Mouse (Mus musculus): Measurements from ENCODE around the gene Il2rg. TPM values are rescaled to one million over a fixed set of nuclear protein-coding genes. Genes with fewer than 3 reads are reported as not detected.

Il2rg gene
- polyA plus RNA-seq, 1 experiment, result 0.84 TPM

DNA sequence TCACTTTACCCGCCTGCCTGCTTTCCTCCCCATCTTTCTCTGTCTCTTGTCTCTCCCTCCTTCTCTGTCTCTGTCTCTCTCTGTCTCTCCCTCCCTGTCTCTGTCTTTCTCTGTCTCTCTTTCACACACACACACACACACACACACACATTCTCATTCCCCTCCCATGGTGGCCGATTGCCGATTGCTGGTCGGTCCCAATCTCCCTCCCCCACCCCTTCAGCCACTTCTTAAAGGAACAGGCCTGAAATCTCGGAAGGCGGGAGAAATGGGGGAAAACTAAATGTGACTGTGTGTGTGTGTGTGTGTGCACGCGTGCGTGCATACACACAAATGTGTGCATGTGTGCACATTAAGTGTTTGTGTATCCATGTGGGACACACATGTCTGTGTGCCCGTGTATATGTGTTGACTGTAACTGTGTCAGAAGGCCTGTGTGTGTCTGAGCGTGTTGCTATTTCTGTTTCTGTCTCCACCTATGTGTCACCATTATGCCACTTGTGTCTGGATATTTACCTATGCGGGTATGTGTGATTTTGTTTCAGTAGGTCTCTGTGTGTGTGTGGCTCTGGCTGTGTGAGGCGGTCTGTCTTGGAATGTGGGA lies 32.5 kb upstream of the Il2rg start:
- no peak overlapping the region for H3K9ac ChIP-seq (ENCODE audit: low read depth, poor library complexity, severe bottlenecking)
- H3K36me3 ChIP-seq (ENCODE audit: control insufficient read depth, insufficient read depth, low read length, poor library complexity, severe bottlenecking), result no peaks in the 10 kb centered on the region; the same call in none of the 2 replicates
- H3K27me3 ChIP-seq (ENCODE audit: control insufficient read depth, insufficient read depth, low read length, poor library complexity, severe bottlenecking), result no peaks in the 10 kb centered on the region
- H3K4me3 ChIP-seq (ENCODE audit: low read depth, low read length), result peak overlapping the region; percentile 23; the same call in 1 of the 2 replicates
- no peak overlapping the region for H3K27ac ChIP-seq (ENCODE audit: insufficient read depth, low read length)
- TF ChIP-seq EP300 (IDR thresholded peaks at IDR 0.05; ENCODE audit: insufficient read depth, low read depth, low read length) (no peak), POLR2A (IDR thresholded peaks at IDR 0.05; ENCODE audit: insufficient read depth, low read length) (no peak), CTCF (IDR thresholded peaks at IDR 0.05; ENCODE audit: low read depth, low read length) (no peak)
- peaks cover 4% of the 10 kb centered on the region for H3K4me1 ChIP-seq (ENCODE audit: control insufficient read depth, insufficient read depth, low read length)
- no peaks in the 10 kb centered on the region for H3K9me3 ChIP-seq (replicated peaks; ENCODE audit: control insufficient read depth, insufficient read depth, low read length, poor library complexity, severe bottlenecking)

DNA sequence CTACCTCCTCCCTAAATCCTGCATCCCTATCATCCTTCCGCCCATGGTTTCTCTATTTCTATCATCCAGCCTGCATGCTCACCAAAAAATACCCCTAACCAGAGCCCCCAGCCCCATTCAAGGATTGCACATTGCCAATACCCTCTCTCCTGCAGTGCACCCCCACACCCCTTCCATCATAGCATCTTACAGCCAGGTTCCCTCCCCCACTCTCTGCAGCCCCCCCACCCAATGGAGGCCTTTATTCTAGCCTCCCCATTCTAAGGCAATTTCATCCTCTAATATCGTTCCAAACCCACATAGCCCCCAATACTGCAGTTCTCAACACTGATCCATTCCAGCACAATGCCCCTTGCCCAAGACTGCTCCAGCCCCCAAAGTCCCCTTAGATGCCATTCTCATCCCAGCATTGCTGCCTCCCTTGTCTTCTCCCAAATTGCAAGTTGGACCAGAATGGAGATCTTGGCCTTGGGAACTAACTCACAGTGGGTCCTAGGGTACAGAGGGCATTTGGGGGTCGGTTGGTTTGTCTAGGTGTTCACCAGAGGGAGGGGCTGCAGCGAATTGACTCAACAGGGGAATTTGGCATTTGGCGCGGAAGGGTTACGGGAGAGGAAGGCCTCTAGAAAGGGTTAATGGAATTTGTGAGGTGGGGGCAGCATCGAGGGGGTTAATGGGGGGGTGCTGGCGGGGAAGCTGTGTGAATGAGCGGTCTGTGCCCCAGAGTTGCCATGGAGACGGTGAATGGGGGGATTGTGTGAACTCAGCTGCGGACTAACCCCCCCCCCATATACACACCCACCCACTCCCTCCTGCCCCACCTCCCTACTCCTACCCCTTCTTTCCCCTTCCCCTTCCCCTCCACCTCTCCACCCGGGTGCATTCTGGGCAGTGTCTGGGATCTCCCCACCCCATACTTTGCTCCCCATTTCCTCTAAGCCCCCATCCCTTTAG lies 31.7 kb upstream of the Il2rg start:
- Histone ChIP-seq H3K4me3 (ENCODE audit: low read depth, low read length) (peak overlapping the region; percentile 17; the same call in 1 of the 2 replicates), H3K4me1 (ENCODE audit: control insufficient read depth, insufficient read depth, low read length) (peaks cover 4% of the 10 kb centered on the region), H3K9ac (ENCODE audit: low read depth, poor library complexity, severe bottlenecking) (no peak overlapping the region), H3K36me3 (ENCODE audit: control insufficient read depth, insufficient read depth, low read length, poor library complexity, severe bottlenecking) (no peaks in the 10 kb centered on the region; the same call in none of the 2 replicates), H3K9me3 (replicated peaks; ENCODE audit: control insufficient read depth, insufficient read depth, low read length, poor library complexity, severe bottlenecking) (no peaks in the 10 kb centered on the region), H3K27ac (ENCODE audit: insufficient read depth, low read length) (no peak overlapping the region), H3K27me3 (ENCODE audit: control insufficient read depth, insufficient read depth, low read length, poor library complexity, severe bottlenecking) (no peaks in the 10 kb centered on the region)
- no peak for TF ChIP-seq CTCF (IDR thresholded peaks at IDR 0.05; ENCODE audit: low read depth, low read length)
- TF ChIP-seq POLR2A (IDR thresholded peaks at IDR 0.05; ENCODE audit: insufficient read depth, low read length), result no peak
- TF ChIP-seq EP300 (IDR thresholded peaks at IDR 0.05; ENCODE audit: insufficient read depth, low read depth, low read length), result no peak

DNA sequence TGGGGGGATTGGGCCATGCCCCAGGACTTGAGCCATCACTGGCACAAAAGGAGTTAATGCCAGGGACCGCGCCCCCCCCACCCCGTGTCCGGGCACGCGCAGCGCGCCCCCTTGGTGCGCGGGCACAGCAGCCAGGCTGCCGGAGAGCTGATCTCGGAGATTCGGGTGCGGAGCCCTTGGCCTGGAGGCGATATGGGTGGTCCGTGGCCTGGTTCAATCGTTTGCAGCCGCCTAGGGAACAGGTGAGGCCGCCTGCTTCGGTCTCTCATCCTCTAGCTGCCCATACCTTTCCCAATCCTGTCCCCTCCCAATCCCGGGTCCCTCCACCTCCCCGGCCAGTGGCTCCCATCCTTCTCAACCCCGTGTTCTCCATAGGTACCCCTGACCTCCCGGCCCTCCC lies 31.0 kb upstream of the Il2rg start, which contains the start of gene Nlgn3:
Gene Nlgn3 (plus strand): TSS at position 114 of the 400 bp plus-strand sequence.
- peak within 1 kb of the TSS; percentile 16; the same call in 1 of the 2 replicates for H3K4me3 ChIP-seq (ENCODE audit: low read depth, low read length)
- H3K36me3 ChIP-seq (ENCODE audit: control insufficient read depth, insufficient read depth, low read length, poor library complexity, severe bottlenecking), result no peaks in the 10 kb centered on the region; the same call in none of the 2 replicates
- no peak within 1 kb of the TSS for H3K27ac ChIP-seq (ENCODE audit: insufficient read depth, low read length)
- no peaks in the 10 kb centered on the region for H3K9me3 ChIP-seq (replicated peaks; ENCODE audit: control insufficient read depth, insufficient read depth, low read length, poor library complexity, severe bottlenecking)
- peaks cover 4% of the 10 kb centered on the region for H3K4me1 ChIP-seq (ENCODE audit: control insufficient read depth, insufficient read depth, low read length)
- no peak for TF ChIP-seq EP300 (IDR thresholded peaks at IDR 0.05; ENCODE audit: insufficient read depth, low read depth, low read length)
- no peak for TF ChIP-seq CTCF (IDR thresholded peaks at IDR 0.05; ENCODE audit: low read depth, low read length)
- no peak for TF ChIP-seq POLR2A (IDR thresholded peaks at IDR 0.05; ENCODE audit: insufficient read depth, low read length)
- no peak within 1 kb of the TSS; the same call in 1 of the 2 replicates for H3K9ac ChIP-seq (ENCODE audit: low read depth, poor library complexity, severe bottlenecking)
- H3K27me3 ChIP-seq (ENCODE audit: control insufficient read depth, insufficient read depth, low read length, poor library complexity, severe bottlenecking), result no peaks in the 10 kb centered on the region

DNA sequence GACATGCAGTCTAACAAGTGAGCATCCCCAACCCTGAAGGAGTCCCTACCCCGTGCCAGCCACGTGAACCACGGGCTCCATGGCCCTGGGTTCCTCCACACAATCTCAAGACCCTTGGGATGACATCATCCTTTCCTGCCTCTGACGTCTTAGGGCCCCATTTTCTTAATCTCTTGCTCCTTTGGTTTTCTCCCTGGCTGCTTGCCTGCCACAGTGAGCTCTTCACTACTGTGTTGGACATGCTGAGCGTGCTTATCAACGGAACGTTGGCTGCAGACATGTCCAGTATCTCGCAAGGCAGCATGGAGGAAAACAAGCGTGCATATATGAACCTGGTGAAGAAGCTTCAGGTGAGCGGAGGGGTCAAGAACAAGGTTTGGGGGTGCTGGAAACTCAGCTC lies 22.1 kb upstream of the Il2rg start:
- Histone ChIP-seq H3K27ac (ENCODE audit: insufficient read depth, low read length) (no peak overlapping the region), H3K4me3 (ENCODE audit: low read depth, low read length) (no peak overlapping the region), H3K36me3 (ENCODE audit: control insufficient read depth, insufficient read depth, low read length, poor library complexity, severe bottlenecking) (peaks cover 15% of the 10 kb centered on the region), H3K4me1 (ENCODE audit: control insufficient read depth, insufficient read depth, low read length) (no peaks in the 10 kb centered on the region), H3K9me3 (replicated peaks; ENCODE audit: control insufficient read depth, insufficient read depth, low read length, poor library complexity, severe bottlenecking) (no peaks in the 10 kb centered on the region), H3K9ac (ENCODE audit: low read depth, poor library complexity, severe bottlenecking) (no peak overlapping the region), H3K27me3 (ENCODE audit: control insufficient read depth, insufficient read depth, low read length, poor library complexity, severe bottlenecking) (no peaks in the 10 kb centered on the region)
- TF ChIP-seq CTCF (IDR thresholded peaks at IDR 0.05; ENCODE audit: low read depth, low read length), result no peak
- TF ChIP-seq POLR2A (IDR thresholded peaks at IDR 0.05; ENCODE audit: insufficient read depth, low read length), result no peak
- TF ChIP-seq EP300 (IDR thresholded peaks at IDR 0.05; ENCODE audit: insufficient read depth, low read depth, low read length), result no peak

DNA sequence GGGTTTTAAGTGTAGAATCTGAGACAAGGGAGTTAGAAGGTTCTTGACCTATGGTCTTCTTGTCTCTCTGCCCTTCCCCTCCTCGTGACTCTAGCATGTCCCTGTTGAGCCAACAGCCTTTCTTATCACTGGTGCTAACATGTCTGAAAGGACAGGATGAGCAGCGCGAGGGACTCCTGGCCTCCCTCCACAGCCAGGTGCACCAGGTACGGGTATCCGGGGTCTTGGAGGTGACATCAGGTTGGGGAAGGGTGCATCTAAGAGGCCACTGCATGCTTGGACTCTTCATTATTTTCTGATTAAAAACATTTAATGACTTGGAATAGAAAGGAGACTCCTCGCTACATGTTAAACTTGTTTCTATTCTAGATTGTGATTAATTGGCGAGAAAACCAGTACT lies 21.0 kb upstream of the Il2rg start:
- no peaks in the 10 kb centered on the region for H3K27me3 ChIP-seq (ENCODE audit: control insufficient read depth, insufficient read depth, low read length, poor library complexity, severe bottlenecking)
- no peak overlapping the region for H3K4me3 ChIP-seq (ENCODE audit: low read depth, low read length)
- no peak overlapping the region for H3K27ac ChIP-seq (ENCODE audit: insufficient read depth, low read length)
- TF ChIP-seq EP300 (IDR thresholded peaks at IDR 0.05; ENCODE audit: insufficient read depth, low read depth, low read length) (no peak), CTCF (IDR thresholded peaks at IDR 0.05; ENCODE audit: low read depth, low read length) (no peak), POLR2A (IDR thresholded peaks at IDR 0.05; ENCODE audit: insufficient read depth, low read length) (no peak)
- H3K4me1 ChIP-seq (ENCODE audit: control insufficient read depth, insufficient read depth, low read length), result no peaks in the 10 kb centered on the region
- peaks cover 18% of the 10 kb centered on the region for H3K36me3 ChIP-seq (ENCODE audit: control insufficient read depth, insufficient read depth, low read length, poor library complexity, severe bottlenecking)
- no peak overlapping the region for H3K9ac ChIP-seq (ENCODE audit: low read depth, poor library complexity, severe bottlenecking)
- no peaks in the 10 kb centered on the region for H3K9me3 ChIP-seq (replicated peaks; ENCODE audit: control insufficient read depth, insufficient read depth, low read length, poor library complexity, severe bottlenecking)
